Mouse (Mus musculus): ENCODE results near the gene Klhl22.

GRCm38 (mm10) chr16:17833681-17834399 is 74.4 kb downstream of the Klhl22 start:
- TF ChIP-seq CTCF (conservative IDR thresholded peaks at IDR 0.05 in 1 of 2, IDR thresholded peaks at IDR 0.05 in 1 of 2; ENCODE audit: low read depth in 2 of 2, low read length in 2 of 2) (no peak), KAT2A (IDR thresholded peaks at IDR 0.05; ENCODE audit: insufficient replicate concordance, low read length) (no peak), ETS1 (conservative IDR thresholded peaks at IDR 0.05; ENCODE audit: low read depth, low read length) (no peak)

Measured in CH12.LX (cell line).